Mouse (Mus musculus) heart, postnatal 0 days (tissue): Measurements from ENCODE around the gene Wnk4. TPM values are rescaled to one million over a fixed set of nuclear protein-coding genes. Genes with fewer than 3 reads are reported as not detected.

Experiments
- ATAC-seq: fragments of 200-750 bp; cut with Nextera tagmentation; 2 replicates; pipeline ENCODE4 v1.8.0; 2017; ENCODE audit warnings: low read depth, moderate number of reproducible peaks, moderate library complexity; ENCODE audit not compliant: insufficient read depth
- DNase-seq: peaks from one replicate; pipeline ENCODE4 v3.0.0-alpha.2; 2016; ENCODE audit warnings: low spot score
- H3K27ac ChIP-seq: fragments of 300-500 bp; sonication (generic); 2 replicates; pipeline ENCODE4 v1.5.1; 2014; ENCODE audit warnings: low read depth, mild to moderate bottlenecking
- H3K27me3 ChIP-seq: fragments of 300-500 bp; sonication (generic); 2 replicates; pipeline ENCODE4 v1.6.1; 2014; ENCODE audit warnings: low read length, mixed read lengths; ENCODE audit not compliant: control insufficient read depth, insufficient read depth
- H3K36me3 ChIP-seq: fragments of 300-500 bp; sonication (generic); replicated peaks from 2 replicates; pipeline ENCODE4 v1.6.1; 2014; ENCODE audit warnings: low read length, mixed read lengths; ENCODE audit not compliant: control insufficient read depth, insufficient read depth
- H3K4me1 ChIP-seq: fragments of 300-500 bp; sonication (generic); 2 replicates; pipeline ENCODE4 v1.6.1; 2014; ENCODE audit warnings: antibody characterized with exemption; ENCODE audit not compliant: control insufficient read depth, insufficient read depth
- H3K4me2 ChIP-seq: fragments of 300-500 bp; sonication (generic); 2 replicates; pipeline ENCODE4 v1.6.1; 2014; ENCODE audit warnings: low read depth, mild to moderate bottlenecking, low read length, moderate library complexity
- H3K4me3 ChIP-seq: fragments of 300-500 bp; sonication (generic); 2 replicates; pipeline ENCODE4 v1.5.1; 2014; ENCODE audit warnings: low read depth, low read length
- H3K9ac ChIP-seq: fragments of 300-500 bp; sonication (generic); replicated peaks from 2 replicates; pipeline ENCODE4 v1.6.1; 2014; ENCODE audit warnings: low read depth, low read length, mixed read lengths
- H3K9me3 ChIP-seq: fragments of 300-500 bp; sonication (generic); replicated peaks from 2 replicates; pipeline ENCODE4 v1.6.1; 2016; ENCODE audit warnings: low read length; ENCODE audit not compliant: control insufficient read depth
- CTCF ChIP-seq: IDR thresholded peaks from 2 replicates; pipeline ENCODE4 v1.5.1; 2016; ENCODE audit warnings: antibody characterized with exemption, control low read depth, low read depth
- EP300 ChIP-seq: IDR thresholded peaks from 2 replicates; pipeline ENCODE4 v1.6.1; 2016; ENCODE audit warnings: antibody characterized with exemption, low read depth
- WGBS: fragments of 180-500 bp; shearing (Covaris S2); extraction: QIAGEN DNeasy Blood & Tissue Kit; methylation state at CpG from one replicate; pipeline ENCODE4 v1.1.7; 2014; 5-methylcytosine and 5-hydroxymethylcytosine counted together
- polyA plus RNA-seq: library from polyadenylated mRNA; unstranded; fragments of >200 nt; fragmentation: Nextera tagmentation; extraction: Ambion mirVana; gene quantifications from 2 replicates; pipeline ENCODE4 v1.2.1, GENCODE M21; 2015
- total RNA-seq: library from RNA; depleted of rRNA; stranded (reverse); fragments of >200 nt; gene quantifications from 2 replicates; pipeline ENCODE4 v1.2.3, GENCODE M21; 2014; ENCODE audit warnings: low replicate concordance; rRNA removed

Wnk4 gene
- total and polyA plus RNA-seq, 2 experiments from 2014 or later, result 3.2 to 4.0 TPM

DNA sequence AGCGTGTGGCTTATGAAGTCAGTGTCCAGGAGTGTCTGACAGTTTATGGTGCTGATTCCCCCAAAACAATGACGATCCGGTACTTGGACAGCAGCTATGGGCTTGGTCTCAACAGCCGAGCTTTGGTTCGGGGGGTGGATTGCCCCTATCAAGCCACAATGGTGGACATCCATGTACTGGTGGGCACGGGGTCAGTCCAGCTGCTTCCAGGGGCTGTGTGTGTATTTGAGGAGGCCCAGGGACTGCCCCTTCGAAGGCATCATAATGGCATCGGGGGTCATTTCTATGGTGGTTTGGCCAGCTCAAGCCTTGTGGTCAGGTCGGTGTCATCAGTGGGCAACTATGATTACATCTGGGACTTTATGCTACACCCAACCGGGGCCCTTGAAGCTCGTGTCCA is 65.8 kb downstream of the Wnk4 start:
- ATAC-seq (no peak), DNase-seq (no peak)
- Histone ChIP-seq H3K4me2 (no peak overlapping the region), H3K4me3 (no peak overlapping the region), H3K4me1 (peaks cover 10% of the 10 kb centered on the region; the same call in 1 of the 2 replicates), H3K27ac (no peak overlapping the region), H3K9ac (no peak overlapping the region), H3K9me3 (no peaks in the 10 kb centered on the region), H3K36me3 (peaks cover 33% of the 10 kb centered on the region), H3K27me3 (no peaks in the 10 kb centered on the region)
- 85% methylated on average over 11 of the region's 11 CpGs for WGBS
- no peak for TF ChIP-seq EP300
- TF ChIP-seq CTCF, result no peak

Other genes starting within 250 kb of the Wnk4 start
- gene Naglu, start 190.6 kb upstream of the Wnk4 start, total RNA-seq, result 15.8 and 20.2 TPM in 2 replicates
- 10.3 and 12.0 TPM in 2 replicates for gene Naglu, start 190.6 kb upstream of the Wnk4 start, polyA plus RNA-seq
- gene Hsd17b1, start 182.2 kb upstream of the Wnk4 start, total RNA-seq, result not detected in 2 replicates
- 0.08 TPM in 1 of 2 replicates, not detected in the other for gene Hsd17b1, start 182.2 kb upstream of the Wnk4 start, polyA plus RNA-seq
- gene Coasy, start 178.0 kb upstream of the Wnk4 start, total RNA-seq, result 44.6 and 64.1 TPM in 2 replicates
- gene Coasy, start 178.0 kb upstream of the Wnk4 start, polyA plus RNA-seq, result 26.8 and 26.9 TPM in 2 replicates
- gene Mlx, start 173.3 kb upstream of the Wnk4 start, total RNA-seq, result 21.8 and 46.6 TPM in 2 replicates
- gene Mlx, start 173.3 kb upstream of the Wnk4 start, polyA plus RNA-seq, result 26.7 and 29.0 TPM in 2 replicates
- 1.2 and 7.3 TPM in 2 replicates for gene Psmc3ip, start 165.1 kb upstream of the Wnk4 start, total RNA-seq
- gene Psmc3ip, start 165.1 kb upstream of the Wnk4 start, polyA plus RNA-seq, result 10.3 and 12.0 TPM in 2 replicates
- 44.8 and 47.6 TPM in 2 replicates for gene Retreg3, start 140.7 kb upstream of the Wnk4 start, total RNA-seq
- gene Retreg3, start 140.7 kb upstream of the Wnk4 start, polyA plus RNA-seq, result 11.3 and 11.7 TPM in 2 replicates
- gene Tubg1, start 140.6 kb upstream of the Wnk4 start, total RNA-seq, result 47.4 and 54.8 TPM in 2 replicates
- 38.7 and 39.4 TPM in 2 replicates for gene Tubg1, start 140.6 kb upstream of the Wnk4 start, polyA plus RNA-seq
- 0.08 TPM in 1 of 2 replicates, not detected in the other for gene Tubg2, start 104.7 kb upstream of the Wnk4 start, total RNA-seq
- gene Tubg2, start 104.7 kb upstream of the Wnk4 start, polyA plus RNA-seq, result 1.8 and 2.1 TPM in 2 replicates
- 0.54 and 1.4 TPM in 2 replicates for gene Cntnap1, start 90.0 kb upstream of the Wnk4 start, total RNA-seq
- gene Cntnap1, start 90.0 kb upstream of the Wnk4 start, polyA plus RNA-seq, result 0.20 and 0.21 TPM in 2 replicates
- 22.0 and 23.2 TPM in 2 replicates for gene Plekhh3, start 89.2 kb upstream of the Wnk4 start, total RNA-seq
- gene Plekhh3, start 89.2 kb upstream of the Wnk4 start, polyA plus RNA-seq, result 9.5 and 10.6 TPM in 2 replicates
- gene Ccr10, start 85.1 kb upstream of the Wnk4 start, total RNA-seq, result 0.19 TPM in 1 of 2 replicates, not detected in the other
- 0.31 and 0.52 TPM in 2 replicates for gene Ccr10, start 85.1 kb upstream of the Wnk4 start, polyA plus RNA-seq
- gene Ezh1, start 34.1 kb upstream of the Wnk4 start, total RNA-seq, result 12.0 and 16.4 TPM in 2 replicates
- gene Ezh1, start 34.1 kb upstream of the Wnk4 start, polyA plus RNA-seq, result 12.1 and 13.1 TPM in 2 replicates
- gene Ramp2, start 14.5 kb upstream of the Wnk4 start, total RNA-seq, result 159 and 253 TPM in 2 replicates
- gene Ramp2, start 14.5 kb upstream of the Wnk4 start, polyA plus RNA-seq, result 181 and 182 TPM in 2 replicates
- gene Vps25, start 6.9 kb upstream of the Wnk4 start, total RNA-seq, result 99.2 and 116 TPM in 2 replicates
- 125 and 130 TPM in 2 replicates for gene Vps25, start 6.9 kb upstream of the Wnk4 start, polyA plus RNA-seq
- not detected in 2 replicates for gene Cntd1, start 18.4 kb downstream of the Wnk4 start, total RNA-seq
- 0.22 and 0.56 TPM in 2 replicates for gene Cntd1, start 18.4 kb downstream of the Wnk4 start, polyA plus RNA-seq
- gene Coa3, start 18.5 kb downstream of the Wnk4 start, total RNA-seq, result 175 and 216 TPM in 2 replicates
- 189 and 206 TPM in 2 replicates for gene Coa3, start 18.5 kb downstream of the Wnk4 start, polyA plus RNA-seq
- gene Becn1, start 41.7 kb downstream of the Wnk4 start, total RNA-seq, result 73.0 and 88.2 TPM in 2 replicates
- gene Becn1, start 41.7 kb downstream of the Wnk4 start, polyA plus RNA-seq, result 98.9 and 107 TPM in 2 replicates
- gene Psme3, start 55.6 kb downstream of the Wnk4 start, total RNA-seq, result 44.7 and 52.2 TPM in 2 replicates
- gene Psme3, start 55.6 kb downstream of the Wnk4 start, polyA plus RNA-seq, result 47.8 and 52.0 TPM in 2 replicates
- gene Aoc2, start 64.5 kb downstream of the Wnk4 start, total RNA-seq, result 1.8 and 2.0 TPM in 2 replicates
- gene Aoc2, start 64.5 kb downstream of the Wnk4 start, polyA plus RNA-seq, result 0.16 and 0.30 TPM in 2 replicates
- gene Aoc3, start 70.0 kb downstream of the Wnk4 start, total RNA-seq, result 14.4 and 23.9 TPM in 2 replicates
- gene Aoc3, start 70.0 kb downstream of the Wnk4 start, polyA plus RNA-seq, result 2.5 and 2.8 TPM in 2 replicates
- 0.50 TPM in 1 of 2 replicates, not detected in the other for gene G6pc, start 107.0 kb downstream of the Wnk4 start, total RNA-seq
- 0.05 TPM in 1 of 2 replicates, not detected in the other for gene G6pc, start 107.0 kb downstream of the Wnk4 start, polyA plus RNA-seq
- 16.8 and 37.5 TPM in 2 replicates for gene Aarsd1, start 157.0 kb downstream of the Wnk4 start, total RNA-seq
- gene Aarsd1, start 157.0 kb downstream of the Wnk4 start, polyA plus RNA-seq, result 31.9 and 32.5 TPM in 2 replicates
- gene Gm27029, start 164.2 kb downstream of the Wnk4 start, total RNA-seq, result 3.7 TPM in 1 of 2 replicates, not detected in the other
- 7.3 and 8.2 TPM in 2 replicates for gene Gm27029, start 164.2 kb downstream of the Wnk4 start, polyA plus RNA-seq
- 5.8 and 7.5 TPM in 2 replicates for gene Rundc1, start 164.5 kb downstream of the Wnk4 start, total RNA-seq
- 10.3 and 11.7 TPM in 2 replicates for gene Rundc1, start 164.5 kb downstream of the Wnk4 start, polyA plus RNA-seq
- gene Ptges3l, start 164.8 kb downstream of the Wnk4 start, total RNA-seq, result 32.8 and 40.7 TPM in 2 replicates
- 86.9 and 93.5 TPM in 2 replicates for gene Ptges3l, start 164.8 kb downstream of the Wnk4 start, polyA plus RNA-seq
- gene Rpl27, start 181.7 kb downstream of the Wnk4 start, total RNA-seq, result 796 and 938 TPM in 2 replicates
- gene Rpl27, start 181.7 kb downstream of the Wnk4 start, polyA plus RNA-seq, result 242 and 248 TPM in 2 replicates
- gene Ifi35, start 187.8 kb downstream of the Wnk4 start, total RNA-seq, result 26.3 and 28.9 TPM in 2 replicates
- gene Ifi35, start 187.8 kb downstream of the Wnk4 start, polyA plus RNA-seq, result 23.9 and 24.2 TPM in 2 replicates
- 4.9 and 6.1 TPM in 2 replicates for gene Rnd2, start 204.4 kb downstream of the Wnk4 start, total RNA-seq
- 5.1 and 5.7 TPM in 2 replicates for gene Rnd2, start 204.4 kb downstream of the Wnk4 start, polyA plus RNA-seq
- gene Vat1, start 205.7 kb downstream of the Wnk4 start, total RNA-seq, result 82.0 and 84.2 TPM in 2 replicates
- gene Vat1, start 205.7 kb downstream of the Wnk4 start, polyA plus RNA-seq, result 19.5 and 19.7 TPM in 2 replicates